Mouse (Mus musculus) left cerebral cortex, postnatal 4 days (tissue): ENCODE measurements around the gene Gm2a. TPM values are rescaled to one million over a fixed set of nuclear protein-coding genes. Genes with fewer than 3 reads are reported as not detected.
"Not testable (repeated sequence)": the region's sequence is repeated elsewhere in the genome, so short reads cannot be mapped to it uniquely, and the experiment has no call there.

Source experiments
- DNase-seq: peaks from one replicate; pipeline ENCODE4 v3.0.0-alpha.2; 2022
- intact Hi-C: fragments of 180-260 bp; cut with DNase I; formaldehyde crosslinking; loops from one replicate; pipeline ENCODE4 v1.15.1; 2025
- total RNA-seq, 2 experiments: library from RNA; stranded (reverse); gene quantifications; 2 replicates each; pipeline ENCODE4 v1.2.3; 2021

The Gm2a gene
- total RNA-seq, 2 experiments from 2014 or later = 31.0 to 32.2 TPM

- intact Hi-C loops, DNase-seq: not testable (repeated sequence)
Measured at GRCm38 (mm10) chr11:55096296-55096695, 1.6 kb upstream of the Gm2a start.

- DNase-seq = no peak
- intact Hi-C loops = no loop called here
Measured at GRCm38 (mm10) chr11:55096731-55097462, 1.0 kb upstream of the Gm2a start.

- DNase-seq = no peak
- intact Hi-C loops = no loop called here
Measured at GRCm38 (mm10) chr11:55098189-55098915, 437 bp downstream of the Gm2a start.

- intact Hi-C loops = no loop called here
- no peak for DNase-seq
Measured at GRCm38 (mm10) chr11:55099019-55099771, 1.3 kb downstream of the Gm2a start.

- DNase-seq = no peak
- intact Hi-C loops = no loop called here
Measured at GRCm38 (mm10) chr11:55099868-55100267, 2.0 kb downstream of the Gm2a start.

GRCm38 (mm10) chr11:55102015-55102414 lies 4.1 kb downstream of the Gm2a start:
- intact Hi-C loops = no loop called here
- DNase-seq = no peak

GRCm38 (mm10) chr11:55103229-55103628 lies 5.3 kb downstream of the Gm2a start:
- DNase-seq = no peak
- intact Hi-C loops = no loop called here

GRCm38 (mm10) chr11:55105389-55105788 lies 7.5 kb downstream of the Gm2a start:
- intact Hi-C loops = no loop called here
- no peak for DNase-seq

- DNase-seq = no peak
- intact Hi-C loops = no loop called here
Measured at GRCm38 (mm10) chr11:55106636-55107035, 8.7 kb downstream of the Gm2a start.

- DNase-seq = no peak
- intact Hi-C loops = no loop called here
Measured at GRCm38 (mm10) chr11:55109521-55110300, 11.8 kb downstream of the Gm2a start.

- peak; percentile 41 for DNase-seq
- intact Hi-C loops = no loop called here
Measured at GRCm38 (mm10) chr11:55110566-55111169, 12.8 kb downstream of the Gm2a start.

- DNase-seq = no peak
- intact Hi-C loops = no loop called here
Measured at GRCm38 (mm10) chr11:55113209-55113860, 15.4 kb downstream of the Gm2a start.

GRCm38 (mm10) chr11:55113861-55114250 lies 15.9 kb downstream of the Gm2a start:
- intact Hi-C loops, DNase-seq: not testable (repeated sequence)

GRCm38 (mm10) chr11:55114291-55114690 lies 16.4 kb downstream of the Gm2a start:
- intact Hi-C loops = no loop called here

GRCm38 (mm10) chr11:55116004-55116403 lies 18.1 kb downstream of the Gm2a start:
- no peak for DNase-seq
- intact Hi-C loops = no loop called here

More at GRCm38 (mm10) chr11:55114291-55114690, 16.4 kb downstream of the Gm2a start:
- DNase-seq = no peak

- DNase-seq = no peak
- intact Hi-C loops = no loop called here
Measured at GRCm38 (mm10) chr11:55117031-55117430, 19.1 kb downstream of the Gm2a start.

GRCm38 (mm10) chr11:55120279-55120678 lies 22.4 kb downstream of the Gm2a start:
- intact Hi-C loops = no loop called here
- DNase-seq = no peak

GRCm38 (mm10) chr11:55120821-55121271 lies 22.9 kb downstream of the Gm2a start:
- intact Hi-C loops = no loop called here
- no peak for DNase-seq

GRCm38 (mm10) chr11:55121430-55121829 lies 23.5 kb downstream of the Gm2a start:
- intact Hi-C loops = no loop called here
- DNase-seq = no peak

- DNase-seq = no peak
- intact Hi-C loops = no loop called here
Measured at GRCm38 (mm10) chr11:55126663-55127062, 28.7 kb downstream of the Gm2a start.
